Mouse (Mus musculus) cerebellum, adult 2 months (tissue): ENCODE results near the gene Edc3.

Source experiments
- CTCF ChIP-seq: fragments of 200-500 bp; IDR thresholded peaks from 2 replicates; pipeline ENCODE4 v1.5.1; 2011; ENCODE audit warnings: low read depth, mild to moderate bottlenecking, control low read depth, low read length, moderate library complexity, borderline replicate concordance; ENCODE audit not compliant: insufficient read depth
- POLR2A ChIP-seq: fragments of 200-500 bp; IDR thresholded peaks from 2 replicates; pipeline ENCODE4 v1.6.1; 2011; ENCODE audit warnings: low read length, control low read depth, borderline replicate concordance; ENCODE audit not compliant: insufficient read depth

DNA sequence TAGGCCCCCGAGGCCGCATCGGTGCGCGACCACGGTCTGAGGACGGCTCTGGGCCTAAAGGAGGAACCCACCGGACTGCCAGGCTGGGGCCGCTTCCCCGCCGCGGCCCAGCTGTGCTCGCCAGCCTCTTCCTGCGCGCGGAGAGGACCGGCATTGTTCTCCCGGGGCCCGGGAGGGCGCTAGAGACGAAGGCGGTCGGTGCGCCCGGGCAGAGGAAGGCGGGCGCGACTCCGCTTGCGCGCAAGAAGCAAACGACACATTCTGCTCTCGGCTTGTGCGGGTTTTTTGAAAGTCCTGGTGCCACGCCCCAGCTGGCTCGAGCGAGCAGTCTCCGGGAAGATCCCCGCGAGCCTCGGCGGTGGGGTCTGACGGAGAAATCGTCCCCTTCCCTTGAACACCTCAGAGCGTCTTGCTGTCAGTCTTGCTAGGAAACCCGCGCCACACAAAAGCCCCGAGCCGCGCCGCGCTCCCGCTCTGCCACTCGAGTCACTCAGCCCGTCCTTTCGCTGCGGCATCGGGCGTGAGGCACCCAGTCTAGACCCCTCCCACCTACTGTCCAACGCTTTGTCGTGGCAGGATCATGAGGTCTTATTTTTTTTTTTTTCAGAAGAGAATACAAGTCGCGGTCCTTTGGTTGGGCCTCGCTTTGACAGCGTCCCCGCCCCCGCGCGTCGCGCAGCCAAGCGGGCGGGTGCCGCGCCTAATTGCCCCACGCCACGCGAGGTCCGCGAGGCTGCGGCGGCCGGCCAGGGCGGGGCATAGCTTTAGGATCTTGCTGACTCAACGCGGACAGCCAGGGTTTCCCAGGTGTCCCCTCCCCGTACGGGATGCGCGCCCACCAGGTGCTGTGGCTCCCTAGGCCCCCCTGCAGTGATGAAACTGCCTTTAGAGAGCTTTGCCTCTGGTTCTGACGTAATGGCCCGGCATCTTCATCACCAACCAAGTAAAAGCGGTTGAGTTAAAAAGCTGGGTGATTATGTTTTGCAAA lies 57.3 kb downstream of the Edc3 start, which contains the start of gene Clk3:
- TF ChIP-seq CTCF (no peak), POLR2A (no peak)
